ENCODE assay signal across 17 mouse cellular contexts in genomic region chr3:67587430-67587829, GRCm38 (mm10). TPM values are rescaled to one million over a fixed set of nuclear protein-coding genes. Genes with fewer than 3 reads are reported as not detected.
DNase-seq lines count a peak whose midpoint lies in the region; ATAC-seq and TF ChIP-seq lines count a peak whose summit lies in the region.
"Had no signal": no experiment of that assay in that cellular context is flagged by ENCODE, and none has a peak within 500 bp of the region (broad histone marks: within the 10 kb centered on the region; RNA-seq: fewer than 3 reads in every experiment).

No protein-coding gene starts in this region.

- H3K4me1 ChIP-seq in liver, postnatal 0 days (ENCODE audit: insufficient read depth), result peaks cover 6% of the 10 kb centered on the region
- peaks cover 10% of the 10 kb centered on the region for H3K4me1 ChIP-seq in liver, embryonic 12.5 days
- H3K4me1 ChIP-seq in limb, embryonic 10.5 days, result peaks cover 10% of the 10 kb centered on the region

- peaks cover 49% of the 10 kb centered on the region for H3K36me3 ChIP-seq in liver, postnatal 0 days (replicated peaks; ENCODE audit: insufficient read depth, low read length)
- H3K36me3 ChIP-seq in liver, embryonic 12.5 days, result peaks cover 64% of the 10 kb centered on the region
- peaks cover 68% of the 10 kb centered on the region for H3K36me3 ChIP-seq in limb, embryonic 10.5 days

- WGBS in liver, postnatal 0 days (ENCODE audit: insufficient replicate concordance), result 54% methylated on average over 9 of the region's 9 CpGs
- 47% methylated on average over 9 of the region's 9 CpGs for WGBS in liver, embryonic 12.5 days (ENCODE audit: insufficient replicate concordance)
- WGBS in limb, embryonic 10.5 days, result 86% methylated on average over 9 of the region's 9 CpGs

- intact Hi-C loops in gastrocnemius, adult 2 months (cut with DNase I), result no loop called here

- DNase-seq in gastrocnemius, adult 2 months, result peak; percentile 28
- no peak for DNase-seq in gastrocnemius, adult 18-20 months (ENCODE audit: low spot score)
- DNase-seq in liver, postnatal 0 days, result no peak
- peak; percentile 7 for DNase-seq in A20 (ENCODE audit: low read depth, low spot score)
- no peak for DNase-seq in retina, embryonic 14.5 days (ENCODE audit: low spot score)
- DNase-seq in limb, embryonic 10.5 days (ENCODE audit: low spot score), result no peak
- DNase-seq: adrenal gland, postnatal 25 days; liver, embryonic 13.5 days; lung, postnatal 14 days; right cerebral cortex, postnatal 14 days had no signal

- H3K27ac ChIP-seq in gastrocnemius, adult 2 months, result no peak overlapping the region
- no peak overlapping the region for H3K27ac ChIP-seq in liver, postnatal 0 days (ENCODE audit: low read depth)
- H3K27ac ChIP-seq in liver, embryonic 12.5 days, result no peak overlapping the region
- H3K27ac ChIP-seq in limb, embryonic 10.5 days, result no peak overlapping the region
- H3K27ac ChIP-seq: heart, embryonic 15.5 days; hindbrain, embryonic 12.5 days; intestine, embryonic 15.5 days; liver, embryonic 13.5 days; midbrain, embryonic 13.5 days had no signal

- no peaks in the 10 kb centered on the region for H3K27me3 ChIP-seq in liver, postnatal 0 days (ENCODE audit: insufficient read depth, low read length)
- no peaks in the 10 kb centered on the region for H3K27me3 ChIP-seq in liver, embryonic 12.5 days (replicated peaks)
- H3K27me3 ChIP-seq in limb, embryonic 10.5 days (ENCODE audit: low read depth, poor library complexity, severe bottlenecking), result no peaks in the 10 kb centered on the region
- H3K27me3 ChIP-seq: heart, embryonic 15.5 days; hindbrain, embryonic 12.5 days; intestine, embryonic 15.5 days; liver, embryonic 13.5 days; midbrain, embryonic 13.5 days had no signal

- no peak overlapping the region for H3K4me3 ChIP-seq in gastrocnemius, adult 2 months
- H3K4me3 ChIP-seq in liver, postnatal 0 days (ENCODE audit: low read depth, low read length), result no peak overlapping the region
- no peak overlapping the region for H3K4me3 ChIP-seq in liver, embryonic 12.5 days
- no peak overlapping the region for H3K4me3 ChIP-seq in limb, embryonic 10.5 days
- H3K4me3 ChIP-seq: heart, embryonic 15.5 days; hindbrain, embryonic 12.5 days; intestine, embryonic 15.5 days; liver, embryonic 13.5 days; midbrain, embryonic 13.5 days; myocyte had no signal

- no peaks in the 10 kb centered on the region for H3K9me3 ChIP-seq in liver, postnatal 0 days (ENCODE audit: low read length)
- no peaks in the 10 kb centered on the region for H3K9me3 ChIP-seq in liver, embryonic 12.5 days (replicated peaks)
- H3K9me3 ChIP-seq in limb, embryonic 10.5 days (replicated peaks), result no peaks in the 10 kb centered on the region
- H3K9me3 ChIP-seq: heart, embryonic 15.5 days; hindbrain, embryonic 12.5 days; intestine, embryonic 15.5 days; liver, embryonic 13.5 days; midbrain, embryonic 13.5 days had no signal

- no peak for TF ChIP-seq EP300 in liver, postnatal 0 days (IDR thresholded peaks at IDR 0.05; ENCODE audit: low read depth)

- no peak overlapping the region for H3K4me2 ChIP-seq in liver, postnatal 0 days (ENCODE audit: low read depth, low read length)
- no peak overlapping the region for H3K4me2 ChIP-seq in liver, embryonic 12.5 days
- H3K4me2 ChIP-seq: heart, embryonic 15.5 days; hindbrain, embryonic 12.5 days; intestine, embryonic 15.5 days; liver, embryonic 13.5 days; midbrain, embryonic 13.5 days had no signal

- no peak for TF ChIP-seq CTCF in gastrocnemius, adult 2 months (IDR thresholded peaks at IDR 0.05)
- no peak for TF ChIP-seq CTCF in liver, postnatal 0 days (IDR thresholded peaks at IDR 0.05; ENCODE audit: low read depth)

- ATAC-seq in liver, postnatal 0 days, result 0 out of 2 replicates have a peak, but pooled peaks have one; percentile 16
- ATAC-seq in liver, embryonic 12.5 days, result no peak
- peak; percentile 69 for ATAC-seq in common myeloid progenitor, adult 5-6 weeks (replicated peaks; ENCODE audit: low read depth, poor library complexity, severe bottlenecking)
- ATAC-seq: intestine, embryonic 15.5 days; midbrain, embryonic 13.5 days had no signal

- no peak overlapping the region for H3K9ac ChIP-seq in liver, postnatal 0 days (replicated peaks)
- no peak overlapping the region for H3K9ac ChIP-seq in liver, embryonic 12.5 days
- H3K9ac ChIP-seq: heart, embryonic 15.5 days; hindbrain, embryonic 12.5 days; intestine, embryonic 15.5 days; liver, embryonic 13.5 days; midbrain, embryonic 13.5 days had no signal

RNA-seq across cellular contexts. Expression of gene Mfsd1, which starts 4.9 kb away (rescaled TPM):
- total RNA-seq in gastrocnemius, adult 2 months (2021), result 10 to 100 TPM; 23.5 to 26.4 TPM
- 10 to 100 TPM; 23.7 to 24.7 TPM for total RNA-seq in gastrocnemius, adult 18-20 months (2021)
- polyA plus RNA-seq in liver, postnatal 0 days (2015; fragmentation: Nextera tagmentation; extraction: Ambion mirVana), result 25.2 and 29.6 TPM in 2 replicates
- polyA plus RNA-seq in liver, embryonic 12.5 days (2016; fragmentation: Nextera tagmentation; extraction: Ambion mirVana), result 29.8 and 30.0 TPM in 2 replicates
- 91.6 and 126 TPM in 2 replicates for total RNA-seq in common myeloid progenitor, adult 5-6 weeks (2017)
- 59.7 and 61.5 TPM in 2 replicates for polyA plus RNA-seq in limb, embryonic 10.5 days (2016; fragmentation: Nextera tagmentation; extraction: Ambion mirVana)

Comparison
In these comparisons a context has a peak if more than half of its experiments do, and no peak if none do; other contexts are left out.
1. DNase-seq: peak in gastrocnemius, adult 2 months (single experiment) and A20 (single experiment); none in gastrocnemius, adult 18-20 months (single experiment), liver, postnatal 0 days (single experiment), retina, embryonic 14.5 days (single experiment) and limb, embryonic 10.5 days (single experiment).